Mouse (Mus musculus) CD4-positive, CD25-positive, alpha-beta regulatory T cell, adult 2 months (primary cell): Measurements from ENCODE around the gene Cd69.

Experiments
- DNase-seq: peaks from one replicate; pipeline ENCODE4 v3.0.0-alpha.2; 2012; ENCODE audit warnings: low read depth, low spot score

Gene Cd69

GRCm38 (mm10) chr6:129225078-129225477, 50.2 kb downstream of the Cd69 start:
- no peak for DNase-seq

GRCm38 (mm10) chr6:129224090-129224489, 51.1 kb downstream of the Cd69 start:
- DNase-seq: no peak

GRCm38 (mm10) chr6:129223611-129224010, 51.6 kb downstream of the Cd69 start:
- DNase-seq: no peak

GRCm38 (mm10) chr6:129222188-129222800, 52.9 kb downstream of the Cd69 start:
- DNase-seq: no peak

GRCm38 (mm10) chr6:129221053-129221452, 54.2 kb downstream of the Cd69 start:
- no peak for DNase-seq

- peak; percentile 53 for DNase-seq
Observed at GRCm38 (mm10) chr6:129219897-129220517, 55.2 kb downstream of the Cd69 start.

GRCm38 (mm10) chr6:129218191-129218696, 57.0 kb downstream of the Cd69 start:
- peak; percentile 12 for DNase-seq
